Mouse (Mus musculus) right cerebral cortex, postnatal 36 days (tissue): Measurements from ENCODE around the gene Plch2.

Experiments
- DNase-seq, 2 experiments: peaks; one replicate each; pipeline ENCODE4 v3.0.0; 2022; ENCODE audit warnings: low spot score in 2 of 2, mixed read lengths in 1 of 2

The Plch2 gene

GRCm38 (mm10) chr4:155074418-155074817 is 17.8 kb upstream of the Plch2 start:
- DNase-seq, result no peak

GRCm38 (mm10) chr4:155070921-155071320 is 14.3 kb upstream of the Plch2 start:
- DNase-seq, result no peak

- DNase-seq, result no peak
Measured at GRCm38 (mm10) chr4:155070199-155070598, 13.6 kb upstream of the Plch2 start.

GRCm38 (mm10) chr4:155069191-155069590 is 12.6 kb upstream of the Plch2 start:
- DNase-seq, result no peak

GRCm38 (mm10) chr4:155068357-155068972 is 11.9 kb upstream of the Plch2 start:
- DNase-seq, result no peak

GRCm38 (mm10) chr4:155066834-155067522 is 10.4 kb upstream of the Plch2 start, which contains the start of gene Pex10:
Gene Pex10, plus strand, starts transcription at chr4:155067016.
- DNase-seq, result peak; percentile 94

GRCm38 (mm10) chr4:155065970-155066833 is 9.6 kb upstream of the Plch2 start:
- DNase-seq, result peak; percentile 84 to 86

GRCm38 (mm10) chr4:155064474-155064873 is 7.9 kb upstream of the Plch2 start:
- no peak for DNase-seq

GRCm38 (mm10) chr4:155063895-155064294 is 7.3 kb upstream of the Plch2 start:
- DNase-seq, result no peak

GRCm38 (mm10) chr4:155058325-155058724 is 1.7 kb upstream of the Plch2 start:
- DNase-seq, result no peak

- no peak for DNase-seq
Measured at GRCm38 (mm10) chr4:155050116-155050515, 6.5 kb downstream of the Plch2 start.

- DNase-seq, result no peak
Measured at GRCm38 (mm10) chr4:155046636-155047035, 9.9 kb downstream of the Plch2 start.

GRCm38 (mm10) chr4:155043289-155043625 is 13.3 kb downstream of the Plch2 start:
- DNase-seq, result no peak

- DNase-seq, result no peak
Measured at GRCm38 (mm10) chr4:155042606-155043288, 13.8 kb downstream of the Plch2 start.

- no peak for DNase-seq
Measured at GRCm38 (mm10) chr4:155040696-155041095, 15.9 kb downstream of the Plch2 start.

GRCm38 (mm10) chr4:155040197-155040596 is 16.4 kb downstream of the Plch2 start:
- no peak for DNase-seq

GRCm38 (mm10) chr4:155034787-155035186 is 21.8 kb downstream of the Plch2 start:
- DNase-seq, result no peak

- DNase-seq, result no peak
Measured at GRCm38 (mm10) chr4:155034202-155034601, 22.4 kb downstream of the Plch2 start.

GRCm38 (mm10) chr4:155033115-155033514 is 23.5 kb downstream of the Plch2 start:
- no peak for DNase-seq

GRCm38 (mm10) chr4:155024170-155025010 is 32.2 kb downstream of the Plch2 start:
- DNase-seq, result no peak

GRCm38 (mm10) chr4:155022228-155022855 is 34.2 kb downstream of the Plch2 start:
- DNase-seq, result no peak
